Mouse (Mus musculus) fat pad, adult 2 months (tissue): ENCODE data around the gene Gm14569.

Experiments
- DNase-seq: peaks from one replicate; pipeline ENCODE4 v3.0.0-alpha.2; 2011; ENCODE audit warnings: low read depth, low spot score; ENCODE audit errors: extremely low read depth

Gene Gm14569

GRCm38 (mm10) chrX:36491730-36492129, at the start of gene Gm14569:
Gene Gm14569, minus strand, starts transcription at chrX:36491830.
- no peak for DNase-seq

DNA sequence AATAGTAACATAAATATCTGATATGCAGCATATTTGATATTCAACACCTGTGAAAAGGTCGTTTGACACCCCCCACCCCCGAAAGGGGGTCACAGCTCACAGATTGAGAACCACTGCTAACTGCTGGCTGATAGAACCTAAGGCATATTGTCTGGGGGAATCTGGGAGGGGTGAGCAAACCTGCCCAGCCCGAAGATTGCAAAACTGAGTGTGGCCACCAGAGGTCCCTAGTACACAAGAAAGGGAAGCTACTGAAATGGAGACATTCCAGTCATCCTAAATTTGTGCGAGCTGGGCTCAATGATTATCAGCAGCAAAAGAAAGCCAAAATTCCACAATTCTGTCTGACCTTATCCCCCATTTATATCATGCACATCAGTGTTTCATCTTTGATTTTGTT, 42.9 kb upstream of the Gm14569 start:
- no peak for DNase-seq

- DNase-seq = no peak
Observed at GRCm38 (mm10) chrX:36533744-36534143, 42.1 kb upstream of the Gm14569 start.

- no peak for DNase-seq
Observed at GRCm38 (mm10) chrX:36530251-36530650, 38.6 kb upstream of the Gm14569 start.

GRCm38 (mm10) chrX:36523729-36524128, 32.1 kb upstream of the Gm14569 start:
- DNase-seq = no peak

- no peak for DNase-seq
Observed at GRCm38 (mm10) chrX:36513726-36514125, 22.1 kb upstream of the Gm14569 start.

GRCm38 (mm10) chrX:36513231-36513630, 21.6 kb upstream of the Gm14569 start:
- no peak for DNase-seq

DNA sequence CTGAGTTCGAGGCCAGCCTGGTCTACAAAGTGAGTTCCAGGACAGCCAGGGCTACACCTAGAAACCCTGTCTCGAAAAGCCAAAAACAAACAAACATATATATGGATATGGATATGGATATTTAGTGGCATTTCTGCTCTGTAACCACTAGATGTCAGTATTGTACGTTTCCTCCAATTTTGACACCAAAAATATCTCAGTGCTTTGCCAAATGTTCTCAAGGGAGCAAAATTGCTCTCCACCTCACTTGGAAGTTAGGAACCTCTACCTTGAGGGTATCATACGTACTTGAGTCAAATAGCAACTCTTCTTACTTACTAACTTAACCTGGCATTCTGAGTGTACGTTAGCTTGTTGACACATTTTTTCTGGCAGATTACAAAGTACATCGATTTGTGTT, 15.2 kb upstream of the Gm14569 start:
- no peak for DNase-seq

DNA sequence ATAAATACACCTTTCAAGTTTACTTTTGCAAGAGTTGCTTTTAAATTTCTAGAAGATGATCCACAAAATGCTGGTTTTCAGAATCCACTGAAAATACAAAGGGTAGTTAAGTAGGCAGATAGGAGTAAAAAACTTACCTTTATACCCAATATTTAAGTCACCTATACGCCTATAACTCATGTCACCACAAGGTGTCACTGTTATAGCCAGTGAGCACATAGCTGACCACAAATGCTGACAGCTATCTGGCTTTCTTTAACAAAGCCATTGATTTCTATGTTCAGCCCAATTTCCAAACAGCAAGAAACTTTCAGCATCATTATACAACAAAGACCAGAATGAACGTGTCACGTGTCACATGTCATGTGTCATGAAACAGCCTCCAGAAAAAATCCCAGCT, 2.1 kb downstream of the Gm14569 start:
- no peak for DNase-seq

- DNase-seq = no peak
Observed at GRCm38 (mm10) chrX:36487996-36488395, 3.6 kb downstream of the Gm14569 start.

DNA sequence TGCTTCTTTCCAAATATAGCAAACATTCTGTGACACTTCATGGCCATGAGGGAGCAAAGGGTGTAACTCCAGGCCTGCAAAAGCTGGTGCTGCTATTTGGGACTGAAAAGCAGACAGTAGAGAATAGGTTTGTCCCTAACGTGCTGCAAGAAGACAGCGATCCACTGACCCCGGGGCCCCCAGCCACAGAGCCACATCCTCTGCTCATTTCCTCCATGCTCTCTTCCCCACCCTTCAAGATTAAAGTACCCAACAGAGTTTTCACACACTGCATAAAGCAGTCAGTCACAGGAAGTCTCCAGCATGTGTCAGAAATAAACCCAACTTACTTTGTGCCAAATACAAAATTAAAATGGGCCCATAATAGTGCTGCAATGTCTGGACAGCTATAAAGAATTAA, 16.8 kb downstream of the Gm14569 start:
- DNase-seq = no peak

- DNase-seq = no peak
Observed at GRCm38 (mm10) chrX:36474103-36474751, 17.4 kb downstream of the Gm14569 start.

GRCm38 (mm10) chrX:36456031-36456430, 35.6 kb downstream of the Gm14569 start:
- DNase-seq = no peak

DNA sequence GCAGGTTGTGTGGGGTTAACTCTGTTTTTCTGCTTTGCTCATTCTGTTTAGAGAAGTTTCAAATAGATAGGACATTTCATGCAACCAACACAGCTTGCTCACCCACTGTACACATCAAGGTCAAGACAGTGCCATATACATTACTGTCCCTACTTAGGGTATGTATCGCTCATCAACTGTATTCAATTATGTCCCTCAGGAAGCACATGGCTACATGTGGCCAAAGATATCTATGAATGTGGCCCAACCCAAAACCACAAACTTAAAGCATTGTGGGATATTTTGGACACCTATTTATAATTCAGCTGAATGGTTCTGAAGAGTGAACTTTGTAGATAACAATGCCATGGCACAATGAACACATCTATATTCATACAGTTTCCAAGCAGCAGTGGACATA, 53.7 kb downstream of the Gm14569 start:
- no peak for DNase-seq

GRCm38 (mm10) chrX:36434993-36435392, 56.6 kb downstream of the Gm14569 start:
- DNase-seq = no peak

GRCm38 (mm10) chrX:36419153-36419552, 72.5 kb downstream of the Gm14569 start:
- DNase-seq = no peak

DNA sequence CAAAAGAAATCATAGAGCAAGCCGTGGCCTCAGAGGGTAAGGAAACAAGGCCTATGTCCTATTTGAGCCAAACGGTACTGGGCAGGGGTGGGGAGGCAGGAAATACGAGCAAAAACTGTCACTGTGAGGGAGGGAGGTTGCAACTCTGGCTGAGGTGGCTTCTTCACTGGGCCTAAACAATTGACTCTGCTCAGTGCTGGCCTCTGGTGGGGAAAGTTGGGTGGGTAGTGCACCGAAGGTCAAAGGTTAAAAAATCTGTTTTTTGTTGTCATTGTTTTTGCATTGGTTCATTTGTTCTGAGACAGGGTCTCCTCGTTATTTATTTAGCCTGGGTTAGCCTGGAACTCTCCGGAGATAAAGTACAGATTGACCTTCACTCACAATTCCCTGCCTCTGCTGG, 89.3 kb downstream of the Gm14569 start:
- DNase-seq = no peak

GRCm38 (mm10) chrX:36400980-36401379, 90.7 kb downstream of the Gm14569 start, which contains the start of gene Gm6268:
Gene Gm6268, plus strand, starts transcription at chrX:36401280.
- DNase-seq = no peak

- no peak for DNase-seq
Observed at GRCm38 (mm10) chrX:36393279-36393678, 98.4 kb downstream of the Gm14569 start.

DNA sequence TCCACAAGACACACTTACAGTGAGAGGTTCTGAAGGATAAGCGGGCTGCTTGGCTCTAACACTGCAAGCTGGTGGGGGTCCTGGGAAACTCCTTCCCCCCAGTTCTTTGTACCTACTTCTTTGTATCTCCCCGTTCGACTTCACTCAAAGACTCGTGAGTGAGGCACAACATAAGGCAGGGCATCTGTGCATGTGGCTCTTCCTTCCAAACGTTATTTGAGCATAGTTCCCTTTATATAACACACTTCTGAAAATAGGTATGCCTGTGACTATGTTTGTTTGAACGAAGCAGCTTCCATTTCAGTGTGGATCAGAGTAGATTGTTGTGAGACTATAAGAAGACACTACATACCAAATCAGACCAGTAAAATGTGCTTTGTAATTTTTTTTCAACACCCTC, 99.0 kb downstream of the Gm14569 start:
- no peak for DNase-seq

DNA sequence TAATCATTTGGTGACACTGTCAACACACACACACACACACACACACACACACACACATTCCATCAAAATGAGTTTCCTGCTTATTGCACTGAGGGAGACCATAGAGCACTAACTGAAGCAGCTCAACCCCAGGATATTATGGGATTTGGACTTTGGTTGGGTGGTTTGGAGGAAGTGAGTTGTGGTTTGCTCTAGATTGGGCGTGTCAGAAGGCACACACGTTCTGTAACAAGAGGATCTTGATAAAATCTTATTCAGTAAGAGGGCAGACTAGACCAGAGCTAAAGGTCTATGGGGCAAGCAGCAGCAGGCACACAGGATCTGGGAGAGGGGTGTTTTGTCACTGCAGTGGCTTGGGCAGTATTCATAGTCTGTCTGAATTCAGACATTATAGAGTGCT, 101.1 kb downstream of the Gm14569 start:
- no peak for DNase-seq

- no peak for DNase-seq
Observed at GRCm38 (mm10) chrX:36389971-36390370, 101.7 kb downstream of the Gm14569 start.

DNA sequence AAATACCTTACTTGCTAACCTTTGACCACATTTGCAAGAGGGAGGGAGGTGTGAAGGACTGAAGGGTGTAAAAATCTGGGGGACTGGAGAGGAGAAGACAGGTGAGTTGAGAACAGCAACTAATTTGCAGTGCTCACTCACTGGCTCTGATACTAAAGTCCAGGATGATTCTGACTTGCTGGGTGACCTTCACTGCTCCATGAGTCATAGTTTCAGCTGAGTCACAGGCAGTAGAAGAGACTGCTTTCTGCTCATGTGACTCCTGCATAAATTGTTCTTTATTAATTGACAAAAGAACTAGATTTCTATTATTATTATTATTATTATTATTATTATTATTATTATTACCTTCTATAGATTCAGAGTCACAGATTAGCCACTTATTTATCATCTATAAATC, 106.3 kb downstream of the Gm14569 start:
- no peak for DNase-seq
